In the genomic region with DNA sequence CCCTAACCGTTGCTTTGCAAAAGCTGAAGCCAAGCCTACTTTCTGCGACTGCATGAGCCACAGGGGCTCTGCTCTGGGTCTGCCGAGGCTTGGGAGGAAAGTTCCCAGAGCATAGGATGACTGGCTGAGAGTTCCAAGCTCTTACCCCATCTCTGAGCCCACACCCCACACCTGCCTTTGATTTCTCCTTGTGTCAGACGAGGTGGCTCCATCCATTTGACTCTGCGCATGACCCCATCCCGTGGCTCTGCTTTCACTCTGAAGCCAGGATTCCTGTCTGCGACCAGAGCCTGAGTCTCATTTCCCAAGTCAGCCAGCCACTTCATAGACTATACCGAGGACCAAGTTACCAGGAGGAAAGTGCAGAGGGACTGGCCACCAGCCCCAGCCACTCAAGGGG, we compare ENCODE assay signal across 8 mouse cellular contexts.
DNase-seq lines count a peak whose midpoint lies in the region; ATAC-seq lines count a peak whose summit lies in the region.

No protein-coding gene starts in this region.

- H3K27me3 ChIP-seq in kidney, embryonic 14.5 days (ENCODE audit: control insufficient read depth, insufficient read depth, low read length) = no peaks in the 10 kb centered on the region
- no peaks in the 10 kb centered on the region for H3K27me3 ChIP-seq in embryonic facial prominence, embryonic 11.5 days (ENCODE audit: control insufficient read depth, insufficient read depth, low read length)
- H3K27me3 ChIP-seq in hindbrain, embryonic 12.5 days = peaks cover 5% of the 10 kb centered on the region; the same call in 1 of the 2 replicates
- peaks cover 22% of the 10 kb centered on the region; the same call in 1 of the 2 replicates for H3K27me3 ChIP-seq in midbrain, embryonic 14.5 days (ENCODE audit: control insufficient read depth, insufficient read depth, low read length)

- no peaks in the 10 kb centered on the region for H3K9me3 ChIP-seq in kidney, embryonic 14.5 days (ENCODE audit: control insufficient read depth, low read length)
- H3K9me3 ChIP-seq in embryonic facial prominence, embryonic 11.5 days (replicated peaks; ENCODE audit: control insufficient read depth, low read length) = no peaks in the 10 kb centered on the region
- H3K9me3 ChIP-seq in hindbrain, embryonic 12.5 days (replicated peaks) = no peaks in the 10 kb centered on the region
- H3K9me3 ChIP-seq in midbrain, embryonic 14.5 days (ENCODE audit: control insufficient read depth, low read length) = no peaks in the 10 kb centered on the region

- peak overlapping the region; percentile 5; the same call in 1 of the 2 replicates for H3K4me3 ChIP-seq in kidney, embryonic 14.5 days (ENCODE audit: low read length)
- H3K4me3 ChIP-seq in embryonic facial prominence, embryonic 11.5 days (ENCODE audit: low read depth, low read length) = no peak overlapping the region
- H3K4me3 ChIP-seq in hindbrain, embryonic 12.5 days = no peak overlapping the region
- no peak overlapping the region for H3K4me3 ChIP-seq in midbrain, embryonic 14.5 days (replicated peaks; ENCODE audit: low read depth, low read length)

- 33% methylated on average over 8 of the region's 8 CpGs for WGBS in kidney, embryonic 14.5 days
- 30% methylated on average over 8 of the region's 8 CpGs for WGBS in embryonic facial prominence, embryonic 11.5 days
- 58% methylated on average over 8 of the region's 8 CpGs for WGBS in hindbrain, embryonic 12.5 days
- 51% methylated on average over 8 of the region's 8 CpGs for WGBS in midbrain, embryonic 14.5 days

- intact Hi-C loops in gastrocnemius, postnatal 14 days (cut with DNase I; ENCODE audit: low total_unique reads) = no loop called here

- H3K27ac ChIP-seq in kidney, embryonic 14.5 days (ENCODE audit: low read depth, low read length) = no peak overlapping the region
- no peak overlapping the region for H3K27ac ChIP-seq in embryonic facial prominence, embryonic 11.5 days (replicated peaks; ENCODE audit: low read depth, low read length)
- H3K27ac ChIP-seq in hindbrain, embryonic 12.5 days = no peak overlapping the region
- no peak overlapping the region for H3K27ac ChIP-seq in midbrain, embryonic 14.5 days (replicated peaks; ENCODE audit: low read depth, low read length)

- no peak overlapping the region for H3K9ac ChIP-seq in kidney, embryonic 14.5 days (ENCODE audit: low read depth, low read length)
- 0 out of 2 replicates have a peak overlapping the region, but pooled peaks have one; percentile 23 for H3K9ac ChIP-seq in embryonic facial prominence, embryonic 11.5 days (replicated peaks; ENCODE audit: low read length)
- no peak overlapping the region for H3K9ac ChIP-seq in hindbrain, embryonic 12.5 days
- no peak overlapping the region for H3K9ac ChIP-seq in midbrain, embryonic 14.5 days (replicated peaks; ENCODE audit: low read length)

- no peak for DNase-seq in kidney, adult 11 months
- peak; percentile 57 for DNase-seq in embryonic facial prominence, embryonic 11.5 days (ENCODE audit: low spot score)
- no peak for DNase-seq in midbrain, embryonic 14.5 days
- DNase-seq in left cerebral cortex, adult 9 months (ENCODE audit: low spot score in 2 of 2) = no peak
- DNase-seq in left cerebral cortex, adult 18-20 months (ENCODE audit: low spot score in 2 of 2) = no peak
- no peak for DNase-seq in gastrocnemius, postnatal 14 days

- ATAC-seq in kidney, embryonic 14.5 days (ENCODE audit: low FRiP score, low TSS enrichment) = no peak
- ATAC-seq in embryonic facial prominence, embryonic 11.5 days (replicated peaks; ENCODE audit: insufficient number of reproducible peaks, low FRiP score, low TSS enrichment, low read depth) = no peak; the same call in 1 of the 2 replicates
- ATAC-seq in hindbrain, embryonic 12.5 days (ENCODE audit: low FRiP score) = no peak
- ATAC-seq in midbrain, embryonic 14.5 days (ENCODE audit: low FRiP score, low TSS enrichment) = no peak

- peak overlapping the region; percentile 32 for H3K4me2 ChIP-seq in kidney, embryonic 14.5 days (replicated peaks; ENCODE audit: low read depth, low read length)
- H3K4me2 ChIP-seq in embryonic facial prominence, embryonic 11.5 days (ENCODE audit: low read depth, low read length) = no peak overlapping the region
- H3K4me2 ChIP-seq in hindbrain, embryonic 12.5 days (replicated peaks) = peak overlapping the region; percentile 5; the same call in 1 of the 2 replicates
- peak overlapping the region; percentile 22; the same call in 1 of the 2 replicates for H3K4me2 ChIP-seq in midbrain, embryonic 14.5 days (ENCODE audit: low read length)

- no peaks in the 10 kb centered on the region for H3K4me1 ChIP-seq in kidney, embryonic 14.5 days (ENCODE audit: control insufficient read depth, insufficient read depth, low read length)
- no peaks in the 10 kb centered on the region for H3K4me1 ChIP-seq in embryonic facial prominence, embryonic 11.5 days (ENCODE audit: control insufficient read depth, insufficient read depth, low read length)
- H3K4me1 ChIP-seq in hindbrain, embryonic 12.5 days = peaks cover 3% of the 10 kb centered on the region; the same call in 1 of the 2 replicates
- no peaks in the 10 kb centered on the region for H3K4me1 ChIP-seq in midbrain, embryonic 14.5 days (ENCODE audit: control insufficient read depth, insufficient read depth, low read length)

- H3K36me3 ChIP-seq in kidney, embryonic 14.5 days (ENCODE audit: control insufficient read depth, insufficient read depth, low read length) = no peaks in the 10 kb centered on the region
- no peaks in the 10 kb centered on the region for H3K36me3 ChIP-seq in embryonic facial prominence, embryonic 11.5 days (replicated peaks; ENCODE audit: control insufficient read depth, insufficient read depth, low read depth, low read length)
- H3K36me3 ChIP-seq in hindbrain, embryonic 12.5 days = no peaks in the 10 kb centered on the region
- no peaks in the 10 kb centered on the region for H3K36me3 ChIP-seq in midbrain, embryonic 14.5 days (ENCODE audit: control insufficient read depth, insufficient read depth, low read length)
